In the genomic region with DNA sequence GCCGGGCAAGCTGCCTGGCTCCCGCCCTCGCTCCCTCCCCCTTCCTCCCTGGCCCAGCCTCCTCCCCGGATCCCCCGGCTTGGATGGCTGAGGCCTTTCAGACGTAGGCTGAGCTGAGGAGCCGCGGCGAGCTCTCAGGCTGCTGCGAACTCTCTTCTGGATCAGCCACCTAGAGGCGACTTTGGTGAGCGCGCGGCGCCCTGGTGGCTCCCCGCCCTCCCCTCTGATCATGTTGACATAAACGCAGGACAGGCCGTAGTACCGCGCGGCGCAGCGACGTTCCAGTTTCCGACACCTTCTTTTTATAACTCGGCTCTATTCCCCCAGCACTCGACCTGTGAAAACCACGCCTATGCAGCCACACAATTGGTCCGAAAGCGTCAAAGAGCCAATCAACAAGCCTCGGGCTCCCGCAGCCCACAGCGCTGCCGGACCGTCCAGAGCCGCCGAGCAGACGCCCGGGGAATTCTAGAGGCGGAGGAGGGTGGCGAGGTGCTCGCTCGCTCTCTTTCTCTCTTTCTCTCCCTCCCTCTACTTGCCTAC, we compare ENCODE assay signal across 9 mouse cellular contexts. TPM values are rescaled to one million over a fixed set of nuclear protein-coding genes. Genes with fewer than 3 reads are reported as not detected.
DNase-seq lines count a peak whose midpoint lies in the region; ATAC-seq and TF ChIP-seq lines count a peak whose summit lies in the region.
"Had no signal": no experiment of that assay in that cellular context is flagged by ENCODE, and none has a peak within 500 bp of the region (broad histone marks: within the 10 kb centered on the region; RNA-seq: fewer than 3 reads in every experiment).

Tbx3 (plus strand) TSS at position 104 of the 543 bp plus-strand sequence.

- H3K9ac ChIP-seq in intestine, embryonic 14.5 days (ENCODE audit: low read length), result peak within 1 kb of the TSS; percentile 89

- H3K27me3 ChIP-seq in intestine, embryonic 14.5 days (replicated peaks; ENCODE audit: control insufficient read depth, insufficient read depth, low read length), result peaks cover 29% of the 10 kb centered on the region
- no peaks in the 10 kb centered on the region for H3K27me3 ChIP-seq in small intestine, adult 2 months (ENCODE audit: control insufficient read depth, insufficient read depth, low read length)

- peak within 1 kb of the TSS; percentile 99 for H3K27ac ChIP-seq in intestine, embryonic 14.5 days (ENCODE audit: low read depth)
- H3K27ac ChIP-seq in small intestine, adult 2 months (ENCODE audit: insufficient read depth, low read depth, low read length), result peak within 1 kb of the TSS; percentile 92

- peak within 1 kb of the TSS; percentile 83 for H3K4me3 ChIP-seq in intestine, embryonic 14.5 days (ENCODE audit: low read depth, low read length)
- H3K4me3 ChIP-seq in small intestine, adult 2 months (ENCODE audit: low read depth, low read length), result peak within 1 kb of the TSS; percentile 83

- no peaks in the 10 kb centered on the region for H3K9me3 ChIP-seq in intestine, embryonic 14.5 days (ENCODE audit: control insufficient read depth, low read length)

- TF ChIP-seq POLR2A in small intestine, adult 2 months (IDR thresholded peaks at IDR 0.05; ENCODE audit: low read depth, low read length), result peak; percentile 90

- H3K4me1 ChIP-seq in intestine, embryonic 14.5 days (replicated peaks; ENCODE audit: control insufficient read depth, insufficient read depth, low read length), result peaks cover 36% of the 10 kb centered on the region
- H3K4me1 ChIP-seq in small intestine, adult 2 months (ENCODE audit: control insufficient read depth, insufficient read depth, insufficient read length, low read length), result no peaks in the 10 kb centered on the region; the same call in 1 of the 2 replicates

- WGBS in intestine, embryonic 14.5 days, result under 1% methylated on average over 42 of the region's 43 CpGs
- 1% methylated on average over 39 of the region's 43 CpGs for WGBS in small intestine, adult 2 months

- H3K4me2 ChIP-seq in intestine, embryonic 14.5 days (ENCODE audit: low read length), result peak within 1 kb of the TSS; percentile 84

- H3K36me3 ChIP-seq in intestine, embryonic 14.5 days (ENCODE audit: control insufficient read depth, insufficient read depth, low read length), result peaks cover 5% of the 10 kb centered on the region; the same call in 1 of the 2 replicates
- peaks cover 26% of the 10 kb centered on the region for H3K36me3 ChIP-seq in small intestine, adult 2 months (ENCODE audit: control insufficient read depth, insufficient read depth, low read length)

- TF ChIP-seq CTCF in small intestine, adult 2 months (IDR thresholded peaks at IDR 0.05; ENCODE audit: extremely low read depth, insufficient read length, insufficient replicate concordance, low read depth, low read length), result peak; percentile 69

- peak; percentile 95 for ATAC-seq in intestine, embryonic 14.5 days (replicated peaks; ENCODE audit: low FRiP score, low TSS enrichment, low read depth)

- intact Hi-C loops in left cerebral cortex, postnatal 10 days (cut with DNase I), result loop anchor here (5.0 to 10.0 kb wide), 3 partner anchors 167 to 793 kb away; partner anchors contain the start of gene Lhx5

- peak; percentile 96 for DNase-seq in adrenal gland, postnatal 10 days
- peak; percentile 90 for DNase-seq in embryo, embryonic 11.5 days (ENCODE audit: low read depth, low spot score)
- DNase-seq in gastrocnemius, postnatal 4 days (ENCODE audit: low spot score in 2 of 2), result peak; percentile 84 to 89
- DNase-seq in intestine, embryonic 14.5 days (ENCODE audit: low spot score), result peak; percentile 95
- DNase-seq in left cerebral cortex, postnatal 10 days (ENCODE audit: extremely low spot score in 1 of 2, low spot score in 2 of 2), result peak; percentile 59 to 94
- peak; percentile 96 for DNase-seq in mesoderm, embryonic 11.5 days (ENCODE audit: low read depth, low spot score)
- DNase-seq in MN1 (ENCODE audit: low spot score), result no peak

RNA-seq across cellular contexts. Expression of gene Tbx3, which starts in this region (rescaled TPM):
- 100 to 1,000 TPM; 136 to 142 TPM for total RNA-seq in adrenal gland, postnatal 10 days (2021)
- total RNA-seq in gastrocnemius, postnatal 4 days (2021), result 10 to 100 TPM; 12.8 to 14.5 TPM
- 44.1 and 45.5 TPM in 2 replicates for polyA plus RNA-seq in intestine, embryonic 14.5 days (2014; fragmentation: Nextera tagmentation; extraction: Ambion mirVana)
- 1 to 10 TPM; 3.0 to 5.1 TPM for total RNA-seq in left cerebral cortex, postnatal 10 days (2021)
- polyA plus RNA-seq in small intestine, adult 2 months (2012; rRNA removed), result 251 and 672 TPM in 2 replicates
- total RNA-seq: neutrophil, adult 5-6 weeks had no signal

Comparison
In these comparisons a context has a peak if more than half of its experiments do, and no peak if none do; other contexts are left out.
1. RNA of gene Tbx3 (total RNA-seq): 136 to 142 TPM in adrenal gland, postnatal 10 days; 12.8 to 14.5 TPM in gastrocnemius, postnatal 4 days and 3.0 to 5.1 TPM in left cerebral cortex, postnatal 10 days; every median in the first group is over 4 times any median in the second.